Mouse (Mus musculus) lung, adult 2 months (tissue): Measurements from ENCODE around the gene Peak1.

Source experiments
- CTCF ChIP-seq: fragments of 200-500 bp; IDR thresholded peaks from 2 replicates; pipeline ENCODE4 v1.5.1; 2011; ENCODE audit warnings: mild to moderate bottlenecking, low read length, control low read depth; ENCODE audit not compliant: insufficient read depth
- POLR2A ChIP-seq: fragments of 200-500 bp; IDR thresholded peaks from 2 replicates; pipeline ENCODE4 v1.6.1; 2011; ENCODE audit warnings: low read depth, mild to moderate bottlenecking, control low read depth, low read length, borderline replicate concordance; ENCODE audit errors: extremely low read depth

DNA sequence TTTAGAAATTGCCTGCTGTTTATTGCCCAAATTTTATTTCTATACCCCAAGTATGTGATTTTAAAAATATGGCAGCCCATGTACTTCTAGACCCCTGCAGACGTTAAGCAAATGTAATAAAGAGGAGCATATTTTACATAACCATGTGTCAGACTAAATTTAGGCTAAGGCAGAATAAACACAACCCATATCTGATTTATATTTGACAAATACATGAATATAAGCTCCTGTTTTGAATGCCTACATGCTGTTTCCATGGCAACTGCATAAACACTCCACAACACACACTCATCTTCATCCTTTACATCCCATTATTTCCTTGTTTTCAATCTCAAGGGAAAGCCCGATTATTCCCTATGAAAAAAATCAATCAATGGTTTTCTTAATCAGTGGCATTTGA is 108.8 kb downstream of the Peak1 start:
- no peak for TF ChIP-seq CTCF
- no peak for TF ChIP-seq POLR2A
